Mouse (Mus musculus): ENCODE measurements around the gene Slc25a5. TPM values are rescaled to one million over a fixed set of nuclear protein-coding genes. Genes with fewer than 3 reads are reported as not detected.
"Not testable (repeated sequence)": the region's sequence is repeated elsewhere in the genome, so short reads cannot be mapped to it uniquely, and the experiment has no call there.

The Slc25a5 gene
- polyA plus RNA-seq, 1 experiment from 2014 or later, result 504 TPM

GRCm38 (mm10) chrX:36763298-36763933, 32.0 kb upstream of the Slc25a5 start:
- Histone ChIP-seq H3K4me2 (replicated peaks) (no peak overlapping the region), H3K4me1 (no peaks in the 10 kb centered on the region), H3K4me3 (replicated peaks) (no peak overlapping the region), H3K9me3 (replicated peaks) (no peaks in the 10 kb centered on the region), H3K36me3 (no peaks in the 10 kb centered on the region), H3K27me3 (no peaks in the 10 kb centered on the region), H3K27ac (replicated peaks) (no peak overlapping the region), H3K9ac (no peak overlapping the region)
- ATAC-seq (ENCODE audit: insufficient number of reproducible peaks, low FRiP score, low TSS enrichment, low read depth), result no peak
- WGBS, result 52% methylated on average over 11 of the region's 11 CpGs

GRCm38 (mm10) chrX:36763934-36764317, 31.5 kb upstream of the Slc25a5 start:
- Histone ChIP-seq H3K4me1 (no peaks in the 10 kb centered on the region), H3K27ac (replicated peaks) (no peak overlapping the region), H3K36me3 (no peaks in the 10 kb centered on the region), H3K9me3 (replicated peaks) (no peaks in the 10 kb centered on the region), H3K9ac (no peak overlapping the region), H3K27me3 (no peaks in the 10 kb centered on the region), H3K4me3 (replicated peaks) (no peak overlapping the region), H3K4me2 (replicated peaks) (no peak overlapping the region)
- ATAC-seq (ENCODE audit: insufficient number of reproducible peaks, low FRiP score, low TSS enrichment, low read depth), result no peak
- 39% methylated on average over 2 of the region's 2 CpGs for WGBS

- no peaks in the 10 kb centered on the region for H3K9me3 ChIP-seq (replicated peaks)
- no peak overlapping the region for H3K4me3 ChIP-seq (replicated peaks)
- no peak for ATAC-seq (ENCODE audit: insufficient number of reproducible peaks, low FRiP score, low TSS enrichment, low read depth)
- no peaks in the 10 kb centered on the region for H3K36me3 ChIP-seq
- H3K27me3 ChIP-seq, result no peaks in the 10 kb centered on the region
- no peak overlapping the region for H3K27ac ChIP-seq (replicated peaks)
- WGBS, result 57% methylated on average over 5 of the region's 5 CpGs
- H3K9ac ChIP-seq, result no peak overlapping the region
- no peaks in the 10 kb centered on the region for H3K4me1 ChIP-seq
- H3K4me2 ChIP-seq (replicated peaks), result no peak overlapping the region
Observed at GRCm38 (mm10) chrX:36767386-36767785, 28.1 kb upstream of the Slc25a5 start.

- Histone ChIP-seq H3K36me3 (no peaks in the 10 kb centered on the region), H3K4me3 (replicated peaks) (no peak overlapping the region), H3K4me1 (no peaks in the 10 kb centered on the region), H3K27ac (replicated peaks) (no peak overlapping the region), H3K9ac (no peak overlapping the region), H3K27me3 (no peaks in the 10 kb centered on the region), H3K9me3 (replicated peaks) (no peaks in the 10 kb centered on the region), H3K4me2 (replicated peaks) (no peak overlapping the region)
- WGBS, result 76% methylated on average over 6 of the region's 6 CpGs
- no peak for ATAC-seq (ENCODE audit: insufficient number of reproducible peaks, low FRiP score, low TSS enrichment, low read depth)
Observed at GRCm38 (mm10) chrX:36772591-36772990, 22.9 kb upstream of the Slc25a5 start.

GRCm38 (mm10) chrX:36775520-36775919, 19.9 kb upstream of the Slc25a5 start:
- Histone ChIP-seq H3K27ac (replicated peaks) (no peak overlapping the region), H3K4me2 (replicated peaks) (no peak overlapping the region), H3K9me3 (replicated peaks) (no peaks in the 10 kb centered on the region), H3K4me1 (no peaks in the 10 kb centered on the region), H3K36me3 (no peaks in the 10 kb centered on the region), H3K9ac (no peak overlapping the region), H3K27me3 (no peaks in the 10 kb centered on the region), H3K4me3 (replicated peaks) (no peak overlapping the region)
- 88% methylated on average over 5 of the region's 5 CpGs for WGBS
- no peak for ATAC-seq (ENCODE audit: insufficient number of reproducible peaks, low FRiP score, low TSS enrichment, low read depth)

GRCm38 (mm10) chrX:36777694-36778093, 17.8 kb upstream of the Slc25a5 start:
- H3K27me3 ChIP-seq, result no peaks in the 10 kb centered on the region
- no peak overlapping the region for H3K9ac ChIP-seq
- 52% methylated on average over 4 of the region's 4 CpGs for WGBS
- no peak overlapping the region for H3K4me3 ChIP-seq (replicated peaks)
- H3K4me1 ChIP-seq, result no peaks in the 10 kb centered on the region
- H3K4me2 ChIP-seq (replicated peaks), result no peak overlapping the region
- no peak for ATAC-seq (ENCODE audit: insufficient number of reproducible peaks, low FRiP score, low TSS enrichment, low read depth)
- no peaks in the 10 kb centered on the region for H3K36me3 ChIP-seq
- H3K9me3 ChIP-seq (replicated peaks), result no peaks in the 10 kb centered on the region
- H3K27ac ChIP-seq (replicated peaks), result no peak overlapping the region

GRCm38 (mm10) chrX:36789360-36789759, 6.1 kb upstream of the Slc25a5 start:
- Histone ChIP-seq H3K4me3 (replicated peaks) (no peak overlapping the region), H3K36me3 (no peaks in the 10 kb centered on the region), H3K9ac (no peak overlapping the region), H3K27me3 (no peaks in the 10 kb centered on the region), H3K27ac (replicated peaks) (no peak overlapping the region), H3K4me2 (replicated peaks) (no peak overlapping the region), H3K9me3 (replicated peaks) (no peaks in the 10 kb centered on the region), H3K4me1 (no peaks in the 10 kb centered on the region)
- WGBS, result 49% methylated on average over 4 of the region's 4 CpGs
- no peak for ATAC-seq (ENCODE audit: insufficient number of reproducible peaks, low FRiP score, low TSS enrichment, low read depth)

GRCm38 (mm10) chrX:36794571-36794970, 880 bp upstream of the Slc25a5 start:
- H3K4me2 ChIP-seq (replicated peaks), result no peak overlapping the region
- H3K4me3 ChIP-seq (replicated peaks), result no peak overlapping the region
- H3K27me3 ChIP-seq, result no peaks in the 10 kb centered on the region
- 67% methylated on average over 5 of the region's 5 CpGs for WGBS
- no peaks in the 10 kb centered on the region for H3K4me1 ChIP-seq
- H3K9ac ChIP-seq, result no peak overlapping the region
- 0 out of 2 replicates have a peak, but pooled peaks cover 4% of the 10 kb centered on the region for H3K36me3 ChIP-seq
- ATAC-seq (ENCODE audit: insufficient number of reproducible peaks, low FRiP score, low TSS enrichment, low read depth), result no peak
- no peak overlapping the region for H3K27ac ChIP-seq (replicated peaks)
- no peaks in the 10 kb centered on the region for H3K9me3 ChIP-seq (replicated peaks)

- Histone ChIP-seq H3K27ac (replicated peaks) (peak overlapping the region; percentile 86), H3K4me2 (replicated peaks) (peak overlapping the region; percentile 47), H3K9ac (peak overlapping the region; percentile 58), H3K4me1 (no peaks in the 10 kb centered on the region), H3K9me3 (replicated peaks) (no peaks in the 10 kb centered on the region), H3K36me3 (0 out of 2 replicates have a peak, but pooled peaks cover 4% of the 10 kb centered on the region), H3K27me3 (no peaks in the 10 kb centered on the region), H3K4me3 (replicated peaks) (peak overlapping the region; percentile 58)
- WGBS, result 13% methylated on average over 35 of the region's 41 CpGs
- peak; percentile 85 for ATAC-seq (ENCODE audit: insufficient number of reproducible peaks, low FRiP score, low TSS enrichment, low read depth)
Observed at GRCm38 (mm10) chrX:36796163-36796581, 721 bp downstream of the Slc25a5 start.

GRCm38 (mm10) chrX:36796734-36797133, 1.3 kb downstream of the Slc25a5 start:
- H3K27ac ChIP-seq (replicated peaks); H3K27me3 ChIP-seq; ATAC-seq (ENCODE audit: insufficient number of reproducible peaks, low FRiP score, low TSS enrichment, low read depth); H3K36me3 ChIP-seq; H3K4me1 ChIP-seq; H3K9me3 ChIP-seq (replicated peaks): not testable (repeated sequence)
- WGBS, result 62% methylated on average over 8 of the region's 8 CpGs
- Histone ChIP-seq H3K4me2 (replicated peaks) (peak overlapping the region; percentile 47), H3K9ac (peak overlapping the region; percentile 58; the same call in 1 of the 2 replicates), H3K4me3 (replicated peaks) (peak overlapping the region; percentile 58)

- no peak overlapping the region for H3K4me2 ChIP-seq (replicated peaks)
- H3K9me3 ChIP-seq (replicated peaks), result no peaks in the 10 kb centered on the region
- no peak overlapping the region for H3K4me3 ChIP-seq (replicated peaks)
- 37% methylated on average over 6 of the region's 6 CpGs for WGBS
- no peaks in the 10 kb centered on the region for H3K27me3 ChIP-seq
- H3K36me3 ChIP-seq, result 0 out of 2 replicates have a peak, but pooled peaks cover 4% of the 10 kb centered on the region
- no peak for ATAC-seq (ENCODE audit: insufficient number of reproducible peaks, low FRiP score, low TSS enrichment, low read depth)
- H3K27ac ChIP-seq (replicated peaks), result no peak overlapping the region
- H3K9ac ChIP-seq, result no peak overlapping the region
- no peaks in the 10 kb centered on the region for H3K4me1 ChIP-seq
Observed at GRCm38 (mm10) chrX:36799131-36799879, 3.9 kb downstream of the Slc25a5 start.
